Mouse (Mus musculus): ENCODE results near the gene Shroom4.

- TF ChIP-seq POLR2A (IDR thresholded peaks at IDR 0.05; ENCODE audit: control insufficient read depth, low read depth, low read length) = no peak
- TF ChIP-seq CTCF (IDR thresholded peaks at IDR 0.05; ENCODE audit: control insufficient read depth, insufficient read depth, insufficient replicate concordance, low read depth, low read length) = no peak
Measured at GRCm38 (mm10) chrX:6415936-6416335, 16.3 kb downstream of the Shroom4 start.

Data from testis, adult 2 months (tissue).